Mouse (Mus musculus): ENCODE results near the gene Rbpjl.

Rbpjl gene

GRCm38 (mm10) chr2:164429881-164430615 is 27.1 kb downstream of the Rbpjl start:
- no peak for DNase-seq (ENCODE audit: low spot score)

GRCm38 (mm10) chr2:164430697-164431096 is 27.8 kb downstream of the Rbpjl start:
- no peak for DNase-seq (ENCODE audit: low spot score)

- DNase-seq (ENCODE audit: low spot score): no peak
Observed at GRCm38 (mm10) chr2:164431676-164432465, 28.9 kb downstream of the Rbpjl start.

GRCm38 (mm10) chr2:164432541-164433191 is 29.7 kb downstream of the Rbpjl start:
- DNase-seq (ENCODE audit: low spot score): peak; percentile 67

GRCm38 (mm10) chr2:164433278-164433895 is 30.4 kb downstream of the Rbpjl start:
- no peak for DNase-seq (ENCODE audit: low spot score)

GRCm38 (mm10) chr2:164434681-164435080 is 31.7 kb downstream of the Rbpjl start:
- DNase-seq (ENCODE audit: low spot score): no peak

- DNase-seq (ENCODE audit: low spot score): no peak
Observed at GRCm38 (mm10) chr2:164435216-164436090, 32.5 kb downstream of the Rbpjl start.

GRCm38 (mm10) chr2:164436215-164436913 is 33.4 kb downstream of the Rbpjl start:
- DNase-seq (ENCODE audit: low spot score): no peak

- no peak for DNase-seq (ENCODE audit: low spot score)
Observed at GRCm38 (mm10) chr2:164436961-164437360, 34.0 kb downstream of the Rbpjl start.

GRCm38 (mm10) chr2:164437710-164438109 is 34.8 kb downstream of the Rbpjl start:
- peak; percentile 76 for DNase-seq (ENCODE audit: low spot score)

GRCm38 (mm10) chr2:164438257-164438656 is 35.3 kb downstream of the Rbpjl start:
- DNase-seq (ENCODE audit: low spot score): peak; percentile 75

- DNase-seq (ENCODE audit: low spot score): no peak
Observed at GRCm38 (mm10) chr2:164439001-164439421, 36.1 kb downstream of the Rbpjl start.

- DNase-seq (ENCODE audit: low spot score): no peak
Observed at GRCm38 (mm10) chr2:164440314-164440713, 37.4 kb downstream of the Rbpjl start.

- no peak for DNase-seq (ENCODE audit: low spot score)
Observed at GRCm38 (mm10) chr2:164441155-164441554, 38.2 kb downstream of the Rbpjl start.

GRCm38 (mm10) chr2:164441731-164442130 is 38.8 kb downstream of the Rbpjl start:
- DNase-seq (ENCODE audit: low spot score): no peak

- DNase-seq (ENCODE audit: low spot score): no peak
Observed at GRCm38 (mm10) chr2:164442315-164443050, 39.5 kb downstream of the Rbpjl start.

GRCm38 (mm10) chr2:164443051-164443437 is 40.1 kb downstream of the Rbpjl start:
- peak; percentile 90 for DNase-seq (ENCODE audit: low spot score)

- peak; percentile 49 for DNase-seq (ENCODE audit: low spot score)
Observed at GRCm38 (mm10) chr2:164443460-164444000, 40.6 kb downstream of the Rbpjl start, which contains the start of gene Sdc4. Gene Sdc4 (minus strand): TSS chr2:164443887.

GRCm38 (mm10) chr2:164444701-164445100 is 41.8 kb downstream of the Rbpjl start:
- no peak for DNase-seq (ENCODE audit: low spot score)

All from yolk sac, embryonic 10.5 days (tissue).